Mouse (Mus musculus) skeletal muscle tissue, postnatal 0 days (tissue): Measurements from ENCODE around the gene Krit1. TPM values are rescaled to one million over a fixed set of nuclear protein-coding genes. Genes with fewer than 3 reads are reported as not detected.

Experiments
- polyA plus RNA-seq: library from polyadenylated mRNA; unstranded; fragments of >200 nt; fragmentation: Nextera tagmentation; extraction: Ambion mirVana; gene quantifications from 2 replicates; pipeline ENCODE4 v1.2.1, GENCODE M21; 2015

Gene Krit1
- 22.0 and 23.7 TPM in 2 replicates for polyA plus RNA-seq

GRCm38 (mm10) chr5:3802433-3803291 is at the start of gene Krit1, which contains the start of gene Ankib1:
TSS of gene Krit1 (plus strand) at chr5:3803184.
TSS of gene Ankib1 (minus strand) at chr5:3802925.

DNA sequence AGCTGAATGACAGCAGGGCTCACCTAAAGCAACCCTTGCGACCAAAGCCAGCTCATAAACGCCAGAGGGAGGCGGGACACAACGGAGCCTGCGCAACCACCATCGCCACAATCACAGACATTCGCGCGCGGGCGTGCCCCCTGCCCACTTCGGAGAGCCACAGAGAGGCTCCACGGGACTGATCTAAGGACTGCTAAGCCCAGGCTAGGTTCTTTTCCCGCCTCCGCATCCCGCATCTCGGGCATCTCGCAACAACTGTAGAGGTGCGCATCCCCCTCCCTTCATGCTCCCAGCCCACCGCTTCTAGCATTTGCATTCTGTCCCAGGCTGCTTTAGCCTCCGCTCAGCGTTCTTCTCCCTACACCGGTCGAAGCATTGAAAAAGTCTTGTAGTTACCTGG is 42.0 kb downstream of the Krit1 start, which contains the start of gene Lrrd1:
Gene Lrrd1 (plus strand): TSS at position 148 of the 400 bp plus-strand sequence.

DNA sequence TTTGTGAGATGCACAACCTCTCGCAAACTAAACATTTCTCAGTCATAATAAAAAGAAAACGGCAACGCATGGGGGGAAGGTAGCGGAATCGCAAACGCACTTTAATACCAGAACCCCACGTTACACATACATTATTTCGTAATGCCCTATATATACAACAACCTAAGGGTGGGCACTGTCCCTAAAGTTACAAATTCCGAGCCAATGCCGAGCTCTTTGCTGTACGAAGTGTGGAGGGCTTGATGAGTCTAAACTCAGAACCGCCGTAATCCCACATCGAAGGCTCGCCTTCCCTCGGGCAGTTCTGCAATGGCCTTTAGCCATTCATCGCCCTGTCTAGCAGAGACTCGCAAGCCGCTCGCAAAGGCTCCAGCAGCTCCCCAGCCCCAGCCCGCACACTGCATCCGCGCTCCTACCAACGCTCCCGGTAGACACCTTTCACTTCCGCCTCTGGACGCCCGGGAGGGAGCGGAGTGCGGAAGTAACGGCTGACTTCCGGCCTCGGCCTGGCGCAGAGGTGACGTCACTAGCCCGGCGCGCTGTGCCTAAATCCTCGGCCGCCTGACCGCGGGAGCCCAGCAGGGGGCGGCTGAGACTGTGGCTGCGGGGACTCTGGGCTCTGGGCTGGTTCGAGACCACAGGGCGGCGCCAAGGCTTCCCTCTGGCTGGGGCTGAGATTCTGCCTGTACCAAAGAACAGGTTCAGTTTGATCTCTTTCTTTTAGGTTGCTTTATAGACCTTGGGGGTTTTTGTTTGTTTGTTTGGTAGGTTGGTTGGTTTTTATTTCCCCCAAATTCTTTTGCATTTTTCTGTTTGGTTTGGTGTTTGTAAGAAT is 90.7 kb downstream of the Krit1 start, which contains the start of gene Mterf1a:
Gene Mterf1a (minus strand): TSS at position 475 of the 835 bp plus-strand sequence.

Other genes starting within 250 kb of the Krit1 start
- 0.74 and 1.4 TPM in 2 replicates for gene 1700109H08Rik, start 231.6 kb upstream of the Krit1 start, polyA plus RNA-seq
- gene Pex1, start 207.1 kb upstream of the Krit1 start, polyA plus RNA-seq = 7.6 and 8.1 TPM in 2 replicates
- 5.0 and 5.7 TPM in 2 replicates for gene Rbm48, start 206.6 kb upstream of the Krit1 start, polyA plus RNA-seq
- gene Tmbim7, start 152.0 kb upstream of the Krit1 start, polyA plus RNA-seq = 0.15 TPM in 1 of 2 replicates, not detected in the other
- gene Gatad1, start 146.0 kb upstream of the Krit1 start, polyA plus RNA-seq = 47.5 and 53.9 TPM in 2 replicates
- gene Ankib1, start 259 bp upstream of the Krit1 start, polyA plus RNA-seq = 4.8 and 5.0 TPM in 2 replicates
- gene Lrrd1, start 42.0 kb downstream of the Krit1 start, polyA plus RNA-seq = not detected in 2 replicates
- gene Mterf1a, start 90.7 kb downstream of the Krit1 start, polyA plus RNA-seq = 2.3 and 3.8 TPM in 2 replicates
- gene Akap9, start 124.9 kb downstream of the Krit1 start, polyA plus RNA-seq = 105 and 122 TPM in 2 replicates